Mouse (Mus musculus) olfactory bulb, adult 2 months (tissue): ENCODE data around the gene Ppp2r3a.

ENCODE experiments used
- CTCF ChIP-seq: fragments of 200-500 bp; IDR thresholded peaks from 2 replicates; pipeline ENCODE4 v1.5.1; 2012; ENCODE audit warnings: low read depth, mild to moderate bottlenecking, low read length, moderate library complexity; ENCODE audit not compliant: insufficient read depth
- POLR2A ChIP-seq: fragments of 200-500 bp; IDR thresholded peaks from 2 replicates; pipeline ENCODE4 v1.6.1; 2012; ENCODE audit warnings: mild to moderate bottlenecking, low read depth, low read length, moderate library complexity; ENCODE audit not compliant: insufficient read depth

- TF ChIP-seq CTCF (no peak), POLR2A (no peak)
These were observed 1.5 kb upstream of the Ppp2r3a start for GRCm38 (mm10) chr9:101253136-101253535.
